Mouse (Mus musculus) MEL (cell line): ENCODE measurements around the gene Sptbn1. TPM values are rescaled to one million over a fixed set of nuclear protein-coding genes. Genes with fewer than 3 reads are reported as not detected.

Experiments used
- DNase-seq: peaks from one replicate; pipeline ENCODE4 v3.0.0; 2011; ENCODE audit warnings: low read depth, low spot score
- H3K27ac ChIP-seq: 2 replicates; pipeline ENCODE4 v1.5.1; 2012; ENCODE audit warnings: low read depth, mild to moderate bottlenecking, control low read depth, low read length, moderate library complexity; ENCODE audit not compliant: control insufficient read depth
- H3K27me3 ChIP-seq, 2 experiments: fragments of 150-350 bp in 1 of 2; sonication (generic) in 1 of 2; 2 replicates each; pipeline ENCODE4 v1.6.1; 2012; ENCODE audit warnings: low read length in 2 of 2, mild to moderate bottlenecking in 2 of 2, improper control_type of control experiment in 1 of 2, moderate library complexity in 1 of 2; ENCODE audit not compliant: insufficient read depth in 2 of 2, control insufficient read depth in 1 of 2
- H3K36me3 ChIP-seq, 2 experiments: 2 replicates each; pipeline ENCODE4 v1.6.1; 2012 to 2014; ENCODE audit warnings: low read length in 2 of 2, improper control_type of control experiment in 1 of 2, inconsistent platforms in 1 of 2, mild to moderate bottlenecking in 1 of 2; ENCODE audit not compliant: insufficient read depth in 2 of 2, control insufficient read depth in 1 of 2
- H3K4me1 ChIP-seq, 2 experiments: fragments of 150-350 bp in 1 of 2; sonication (generic) in 1 of 2; 2 replicates each; pipeline ENCODE4 v1.6.1; 2012; ENCODE audit warnings: low read length in 2 of 2, improper control_type of control experiment in 1 of 2, mild to moderate bottlenecking in 1 of 2; ENCODE audit not compliant: insufficient read depth in 2 of 2, control insufficient read depth in 1 of 2
- H3K4me3 ChIP-seq, 2 experiments: fragments of 150-350 bp in 1 of 2; sonication (generic) in 1 of 2; 2 replicates each; pipeline ENCODE4 v1.5.1; 2012; ENCODE audit warnings: low read depth in 2 of 2, low read length in 2 of 2, mild to moderate bottlenecking in 2 of 2, moderate library complexity in 2 of 2, control low read depth in 1 of 2, improper control_type of control experiment in 1 of 2; ENCODE audit not compliant: control insufficient read depth in 1 of 2, insufficient read depth in 1 of 2
- H3K79me2 ChIP-seq: 2 replicates; pipeline ENCODE4 v1.6.1; 2012; ENCODE audit warnings: mild to moderate bottlenecking, low read length, moderate library complexity; ENCODE audit not compliant: control insufficient read depth, poor library complexity, insufficient read depth
- H3K9ac ChIP-seq: 2 replicates; pipeline ENCODE4 v1.6.1; 2012; ENCODE audit warnings: low read depth, mild to moderate bottlenecking, control low read depth, low read length, moderate library complexity; ENCODE audit not compliant: control insufficient read depth, poor library complexity, severe bottlenecking
- H3K9me3 ChIP-seq: fragments of 150-350 bp; sonication (generic); replicated peaks from 2 replicates; pipeline ENCODE4 v1.6.1; 2012; ENCODE audit warnings: mild to moderate bottlenecking, low read length, improper control_type of control experiment, moderate library complexity; ENCODE audit not compliant: insufficient read depth
- ELF1 ChIP-seq: IDR thresholded peaks from 2 replicates; pipeline ENCODE4 v1.6.1; 2014; ENCODE audit warnings: low read depth, mild to moderate bottlenecking, inconsistent platforms, low read length, improper control_type of control experiment, moderate library complexity
- ETS1 ChIP-seq: IDR thresholded peaks from 2 replicates; pipeline ENCODE4 v1.6.1; 2012; ENCODE audit warnings: low read depth, mild to moderate bottlenecking, inconsistent platforms, low read length, improper control_type of control experiment, moderate library complexity
- KAT2A ChIP-seq: conservative IDR thresholded peaks from 2 replicates; pipeline ENCODE4 v1.6.1; 2012; ENCODE audit warnings: low read depth, low read length, improper control_type of control experiment, inconsistent platforms
- MAZ ChIP-seq: IDR thresholded peaks from 2 replicates; pipeline ENCODE4 v1.6.1; 2012; ENCODE audit warnings: low read depth, mild to moderate bottlenecking, inconsistent platforms, low read length, improper control_type of control experiment
- MXI1 ChIP-seq: IDR thresholded peaks from 2 replicates; pipeline ENCODE4 v1.6.1; 2011; ENCODE audit warnings: mild to moderate bottlenecking, low read depth, low read length, improper control_type of control experiment
- MYB ChIP-seq: IDR thresholded peaks from 2 replicates; pipeline ENCODE4 v1.6.1; 2011; ENCODE audit warnings: mild to moderate bottlenecking, low read depth, low read length, improper control_type of control experiment
- NRF1 ChIP-seq: IDR thresholded peaks from 2 replicates; pipeline ENCODE4 v1.6.1; 2014; ENCODE audit warnings: low read depth, mild to moderate bottlenecking, inconsistent platforms, low read length, improper control_type of control experiment, moderate library complexity; ENCODE audit not compliant: poor library complexity, insufficient read depth, severe bottlenecking
- POLR2A ChIP-seq, 2 experiments: IDR thresholded peaks; 2 replicates each; pipeline ENCODE4 v1.6.1; 2011 to 2012; ENCODE audit warnings: low read length in 2 of 2, mild to moderate bottlenecking in 2 of 2, control low read depth in 1 of 2, improper control_type of control experiment in 1 of 2, low read depth in 1 of 2, moderate library complexity in 1 of 2; ENCODE audit not compliant: control insufficient read depth in 1 of 2, insufficient read depth in 1 of 2, poor library complexity in 1 of 2
- POLR2AphosphoS2 ChIP-seq: IDR thresholded peaks from 2 replicates; pipeline ENCODE4 v1.6.1; 2011; ENCODE audit warnings: low read length, improper control_type of control experiment
- POLR2AphosphoS5 ChIP-seq: IDR thresholded peaks from 2 replicates; pipeline ENCODE4 v1.6.1; 2012; ENCODE audit warnings: low read depth, borderline replicate concordance, mild to moderate bottlenecking, inconsistent platforms, low read length, moderate library complexity, mixed read lengths
- RCOR1 ChIP-seq: IDR thresholded peaks from 2 replicates; pipeline ENCODE4 v1.6.1; 2012; ENCODE audit warnings: low read depth, mild to moderate bottlenecking, inconsistent platforms, low read length, improper control_type of control experiment
- SIN3A ChIP-seq: IDR thresholded peaks from 2 replicates; pipeline ENCODE4 v1.6.1; 2012; ENCODE audit warnings: low read length, improper control_type of control experiment, inconsistent platforms
- SMC3 ChIP-seq: IDR thresholded peaks from 2 replicates; pipeline ENCODE4 v1.6.1; 2011; ENCODE audit warnings: low read depth, low read length, improper control_type of control experiment
- TAL1 ChIP-seq: IDR thresholded peaks from 2 replicates; pipeline ENCODE4 v1.6.1; 2012; ENCODE audit warnings: mild to moderate bottlenecking, inconsistent platforms, low read length, moderate library complexity, mixed read lengths
- TBP ChIP-seq: IDR thresholded peaks from 2 replicates; pipeline ENCODE4 v1.8.0; 2011; ENCODE audit warnings: low read depth, low read length, improper control_type of control experiment
- UBTF ChIP-seq: IDR thresholded peaks from 2 replicates; pipeline ENCODE4 v1.6.1; 2012; ENCODE audit warnings: low read depth, mild to moderate bottlenecking, inconsistent platforms, low read length, improper control_type of control experiment, moderate library complexity, borderline replicate concordance; ENCODE audit not compliant: insufficient read depth
- USF1 ChIP-seq: IDR thresholded peaks from 2 replicates; pipeline ENCODE4 v1.6.1; 2014; ENCODE audit warnings: low read depth, mild to moderate bottlenecking, inconsistent platforms, low read length, improper control_type of control experiment, moderate library complexity
- ZMIZ1 ChIP-seq: IDR thresholded peaks from 2 replicates; pipeline ENCODE4 v1.6.1; 2012; ENCODE audit warnings: low read depth, mild to moderate bottlenecking, inconsistent platforms, low read length, improper control_type of control experiment, moderate library complexity
- ZNF384 ChIP-seq: IDR thresholded peaks from 2 replicates; pipeline ENCODE4 v1.6.1; 2012; ENCODE audit warnings: low read depth, mild to moderate bottlenecking, inconsistent platforms, low read length, improper control_type of control experiment
- polyA plus RNA-seq, 2 experiments: library from polyadenylated mRNA; stranded (reverse) in 1 of 2; unstranded in 1 of 2; fragments of >175 nt in 1 of 2; fragments of >200 nt in 1 of 2; gene quantifications; 2 replicates each; pipeline versions ENCODE4 v1.2.1 to v1.2.4; 2012; ENCODE audit warnings: low replicate concordance in 2 of 2, low read depth in 1 of 2; ENCODE audit not compliant: insufficient read length in 2 of 2, insufficient read depth in 1 of 2, missing spikeins in 1 of 2
- total RNA-seq: library from RNA; depleted of rRNA; stranded (reverse); fragments of 300-350 nt; gene quantifications from 2 replicates; pipeline ENCODE4 v1.2.3, GENCODE M21; 2012

Sptbn1 gene
- total and polyA plus RNA-seq, 3 experiments, result 14.6 to 20.2 TPM; not detected in 1

DNA sequence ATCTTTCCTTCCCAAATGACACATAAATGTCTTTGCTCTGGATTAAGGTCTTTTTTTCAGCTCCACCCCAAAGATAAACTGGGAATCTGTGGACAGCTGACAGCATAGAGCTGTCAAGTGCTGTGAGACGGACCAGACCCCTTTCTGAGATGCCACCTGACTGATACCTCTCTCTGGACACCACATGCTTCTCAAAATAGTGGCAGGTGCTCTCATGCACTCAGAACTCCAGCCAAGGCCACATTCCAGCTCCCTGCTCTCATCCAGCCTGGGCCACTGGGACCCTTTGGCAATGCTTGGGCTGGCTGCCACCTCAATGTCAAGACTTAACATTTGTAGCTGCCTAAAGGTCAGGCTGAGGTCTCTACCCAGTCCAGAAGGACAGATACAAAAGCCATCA, 10.2 kb downstream of the Sptbn1 start:
- DNase-seq, result no peak
- no peaks in the 10 kb centered on the region for H3K27me3 ChIP-seq
- no peak for TF ChIP-seq NRF1
- TF ChIP-seq KAT2A, result no peak
- TF ChIP-seq RCOR1, result no peak
- no peak for TF ChIP-seq POLR2A (IDR thresholded peaks at IDR 0.05; ENCODE audit: control insufficient read depth in 1 of 2, insufficient read depth in 1 of 2, low read depth in 1 of 2, low read length in 2 of 2, poor library complexity in 1 of 2)
- no peak for TF ChIP-seq MYB
- TF ChIP-seq MXI1, result no peak
- no peak for TF ChIP-seq ETS1
- TF ChIP-seq POLR2AphosphoS2, result no peak
- no peak for TF ChIP-seq SIN3A
- TF ChIP-seq ZMIZ1, result no peak
- TF ChIP-seq TBP, result no peak
- TF ChIP-seq MAZ, result no peak
- no peak for TF ChIP-seq TAL1
- no peak for TF ChIP-seq SMC3
- TF ChIP-seq UBTF, result no peak
- no peak for TF ChIP-seq ELF1
- TF ChIP-seq USF1, result no peak
- no peaks in the 10 kb centered on the region for H3K79me2 ChIP-seq
- no peak overlapping the region for H3K4me3 ChIP-seq
- H3K9ac ChIP-seq, result no peak overlapping the region
- no peaks in the 10 kb centered on the region for H3K9me3 ChIP-seq
- no peaks in the 10 kb centered on the region for H3K36me3 ChIP-seq
- H3K4me1 ChIP-seq, result no peaks in the 10 kb centered on the region; a peak in 1 of 4 replicates
- H3K27ac ChIP-seq, result no peak overlapping the region

- H3K79me2 ChIP-seq, result no peaks in the 10 kb centered on the region
- H3K4me3 ChIP-seq, result no peak overlapping the region
- no peaks in the 10 kb centered on the region; a peak in 1 of 4 replicates for H3K4me1 ChIP-seq
- DNase-seq, result no peak
- no peaks in the 10 kb centered on the region for H3K36me3 ChIP-seq
- no peak overlapping the region for H3K27ac ChIP-seq
- H3K9me3 ChIP-seq, result no peaks in the 10 kb centered on the region
- H3K9ac ChIP-seq, result no peak overlapping the region
- H3K27me3 ChIP-seq, result no peaks in the 10 kb centered on the region
- TF ChIP-seq ZNF384 (no peak), POLR2AphosphoS5 (no peak), SIN3A (no peak), ETS1 (no peak), SMC3 (no peak)
Measured at GRCm38 (mm10) chr11:30257085-30257484, 10.9 kb downstream of the Sptbn1 start.
